Mouse (Mus musculus): ENCODE data around the gene Ppp2r5c. TPM values are rescaled to one million over a fixed set of nuclear protein-coding genes. Genes with fewer than 3 reads are reported as not detected.

Gene Ppp2r5c
- total RNA-seq, 2 experiments from 2014 or later = 41.1 to 61.2 TPM

GRCm38 (mm10) chr12:110504793-110505192, 57.9 kb downstream of the Ppp2r5c start:
- no peak for ATAC-seq (replicated peaks; ENCODE audit: low FRiP score, poor library complexity, severe bottlenecking)

DNA sequence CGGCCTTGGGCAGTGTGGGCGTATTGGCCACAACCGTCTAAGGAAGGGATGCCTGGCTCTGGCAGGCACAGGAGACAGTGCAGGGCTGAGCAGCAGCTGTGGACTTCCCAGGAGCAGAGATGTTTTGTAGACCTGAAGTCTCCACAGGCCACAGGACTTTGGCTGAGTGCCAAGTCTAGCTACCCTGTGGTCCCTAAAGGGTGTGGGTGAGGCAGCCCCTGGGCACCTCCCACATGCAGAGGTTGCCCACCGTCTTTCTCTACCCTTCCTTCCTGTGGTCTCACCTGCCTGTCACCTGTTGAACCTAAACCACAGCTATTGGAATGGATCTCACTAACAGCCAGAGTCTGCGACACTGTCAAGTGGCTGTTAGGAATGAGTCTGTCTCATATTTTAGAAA, 59.1 kb downstream of the Ppp2r5c start:
- ATAC-seq (replicated peaks; ENCODE audit: low FRiP score, poor library complexity, severe bottlenecking) = no peak

DNA sequence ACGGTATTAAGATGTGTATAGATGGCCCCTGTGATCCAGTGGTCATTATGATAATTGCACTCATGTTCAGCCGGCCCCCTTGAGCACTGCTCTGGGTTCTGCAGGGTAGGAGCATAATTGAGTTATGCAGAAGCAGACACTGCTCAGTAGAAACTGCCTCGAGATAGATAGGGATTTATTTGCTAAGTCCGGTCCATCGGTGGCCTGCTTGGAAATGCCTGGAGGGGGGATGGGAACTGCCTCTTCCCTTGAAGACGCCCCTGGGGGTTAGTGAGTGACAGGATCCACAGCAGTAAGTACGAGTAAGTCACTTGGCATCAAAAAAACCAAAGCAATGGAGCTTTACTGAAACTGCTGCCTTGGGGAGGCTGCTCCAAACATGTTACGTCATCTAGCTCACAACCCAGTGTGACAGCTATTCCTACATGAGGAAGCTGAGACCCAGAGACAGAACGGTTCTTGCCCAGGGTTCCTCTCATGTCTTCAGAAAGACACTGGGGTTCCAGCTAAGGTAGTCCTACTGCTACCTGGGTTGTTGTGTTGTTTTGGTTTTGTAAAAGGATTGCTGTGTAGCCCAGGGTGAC, 60.9 kb downstream of the Ppp2r5c start:
- ATAC-seq (replicated peaks; ENCODE audit: low FRiP score, poor library complexity, severe bottlenecking) = no peak

GRCm38 (mm10) chr12:110508680-110509079, 61.8 kb downstream of the Ppp2r5c start:
- ATAC-seq (replicated peaks; ENCODE audit: low FRiP score, poor library complexity, severe bottlenecking) = no peak

- no peak for ATAC-seq (replicated peaks; ENCODE audit: low FRiP score, poor library complexity, severe bottlenecking)
Observed at GRCm38 (mm10) chr12:110510171-110510871, 63.4 kb downstream of the Ppp2r5c start.

DNA sequence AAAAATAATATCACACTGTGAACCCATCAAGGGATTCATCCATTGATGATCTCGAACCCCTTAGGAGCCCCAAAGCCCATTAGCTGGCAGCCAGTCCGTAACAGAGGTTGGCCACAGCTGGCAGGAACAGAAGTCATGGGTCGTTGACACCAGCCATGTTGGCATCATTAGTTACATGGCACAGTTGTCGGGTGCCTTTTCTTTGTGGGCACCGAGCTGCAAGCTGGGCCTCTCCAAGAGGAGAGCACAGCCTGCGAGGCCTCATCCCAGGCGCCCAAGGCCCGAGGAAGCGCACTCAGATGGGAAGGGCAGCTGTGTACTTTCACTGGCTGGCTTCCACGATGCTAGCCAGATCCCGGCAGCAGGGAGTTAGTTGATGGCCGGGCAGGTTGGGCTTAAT, 64.3 kb downstream of the Ppp2r5c start:
- ATAC-seq (replicated peaks; ENCODE audit: low FRiP score, poor library complexity, severe bottlenecking) = no peak

GRCm38 (mm10) chr12:110511856-110512433, 65.0 kb downstream of the Ppp2r5c start:
- no peak for ATAC-seq (replicated peaks; ENCODE audit: low FRiP score, poor library complexity, severe bottlenecking)

GRCm38 (mm10) chr12:110512884-110513283, 66.0 kb downstream of the Ppp2r5c start:
- no peak for ATAC-seq (replicated peaks; ENCODE audit: low FRiP score, poor library complexity, severe bottlenecking)

DNA sequence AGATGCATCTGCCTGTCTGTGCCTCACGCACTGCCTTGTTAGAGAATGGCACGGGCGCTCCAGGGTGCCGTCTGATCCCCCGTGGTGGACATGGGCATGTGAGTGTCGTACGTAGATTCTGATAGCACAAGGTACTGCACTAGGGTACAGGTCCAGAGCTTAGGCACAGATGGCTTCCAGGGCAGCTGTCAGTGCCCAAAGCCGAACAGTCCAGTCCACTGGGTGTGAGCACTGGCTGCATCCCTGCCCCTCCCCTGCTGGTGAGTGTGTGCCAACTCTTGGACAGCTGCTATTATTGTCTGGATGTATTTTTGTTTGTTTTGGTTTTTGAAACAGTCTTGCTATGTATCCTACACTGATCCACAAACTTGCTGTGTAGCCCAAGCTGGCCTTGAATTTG, 68.8 kb downstream of the Ppp2r5c start:
- ATAC-seq (replicated peaks; ENCODE audit: low FRiP score, poor library complexity, severe bottlenecking) = no peak

GRCm38 (mm10) chr12:110520236-110520987, 73.5 kb downstream of the Ppp2r5c start:
- ATAC-seq (replicated peaks; ENCODE audit: low FRiP score, poor library complexity, severe bottlenecking) = no peak

GRCm38 (mm10) chr12:110523526-110523925, 76.6 kb downstream of the Ppp2r5c start:
- ATAC-seq (replicated peaks; ENCODE audit: low FRiP score, poor library complexity, severe bottlenecking) = no peak

- ATAC-seq (replicated peaks; ENCODE audit: low FRiP score, poor library complexity, severe bottlenecking) = no peak
Observed at GRCm38 (mm10) chr12:110532711-110533110, 85.8 kb downstream of the Ppp2r5c start.

DNA sequence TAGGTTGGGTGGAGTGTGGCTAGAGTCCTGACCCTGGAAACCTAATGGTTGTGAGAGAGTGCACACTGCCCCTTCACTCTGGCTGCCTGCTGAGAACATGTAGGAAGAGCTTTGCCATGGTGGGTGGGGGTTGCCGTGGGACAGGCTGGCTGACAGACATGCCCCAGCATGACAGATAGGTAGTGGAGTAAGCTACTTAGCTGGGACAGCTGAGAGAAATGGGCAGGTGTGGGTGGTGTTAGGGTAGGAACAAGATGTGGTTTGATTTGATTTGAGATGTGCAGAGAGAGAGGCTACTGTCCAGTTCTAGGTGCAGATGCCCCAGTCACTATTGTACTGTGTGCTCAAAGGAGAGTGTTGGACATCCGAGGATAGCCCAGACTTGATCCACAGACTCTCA, 86.2 kb downstream of the Ppp2r5c start:
- ATAC-seq (replicated peaks; ENCODE audit: low FRiP score, poor library complexity, severe bottlenecking) = no peak

- no peak for ATAC-seq (replicated peaks; ENCODE audit: low FRiP score, poor library complexity, severe bottlenecking)
Observed at GRCm38 (mm10) chr12:110533832-110534231, 86.9 kb downstream of the Ppp2r5c start.

- ATAC-seq (replicated peaks; ENCODE audit: low FRiP score, poor library complexity, severe bottlenecking) = no peak
Observed at GRCm38 (mm10) chr12:110535361-110535760, 88.4 kb downstream of the Ppp2r5c start.

DNA sequence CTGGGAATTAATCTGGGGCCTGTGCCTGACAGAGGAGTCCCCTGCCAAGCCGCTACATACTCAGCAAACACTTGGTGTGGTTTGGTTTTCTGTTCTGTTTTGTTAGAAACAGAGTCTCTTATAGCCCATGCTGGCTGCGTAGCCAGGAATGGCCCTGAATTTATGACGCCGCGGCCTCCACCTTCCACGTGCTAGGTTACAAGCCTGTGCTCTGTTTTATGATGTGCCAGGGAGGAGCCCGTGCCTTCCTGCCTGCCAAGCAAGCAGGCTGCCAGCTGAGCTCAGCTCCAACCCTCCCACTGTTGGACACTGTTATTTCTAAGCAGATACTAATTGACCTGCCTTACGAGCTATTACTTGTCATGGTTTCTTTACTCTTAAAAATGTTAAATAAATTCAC, 90.8 kb downstream of the Ppp2r5c start:
- ATAC-seq (replicated peaks; ENCODE audit: low FRiP score, poor library complexity, severe bottlenecking) = no peak

DNA sequence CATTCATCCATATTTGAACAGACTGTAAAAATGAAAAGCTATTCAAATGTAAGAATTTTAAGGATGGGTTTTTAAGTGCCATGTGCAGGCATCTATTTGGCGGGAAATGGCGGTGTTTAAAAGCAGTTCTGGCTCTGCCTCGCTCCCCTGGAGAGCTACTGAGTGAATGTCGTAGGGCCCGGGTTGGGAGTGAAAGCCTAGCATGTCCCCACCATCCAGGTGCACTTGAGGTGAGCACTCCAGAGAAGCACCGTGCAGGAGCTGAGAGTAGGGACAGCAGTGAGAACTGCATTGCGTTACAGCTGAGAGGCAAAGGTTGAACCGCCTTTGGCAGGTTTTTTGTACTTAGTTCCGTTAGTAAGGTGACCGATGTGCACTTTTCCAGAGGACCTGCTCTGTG, 92.4 kb downstream of the Ppp2r5c start:
- ATAC-seq (replicated peaks; ENCODE audit: low FRiP score, poor library complexity, severe bottlenecking) = no peak

DNA sequence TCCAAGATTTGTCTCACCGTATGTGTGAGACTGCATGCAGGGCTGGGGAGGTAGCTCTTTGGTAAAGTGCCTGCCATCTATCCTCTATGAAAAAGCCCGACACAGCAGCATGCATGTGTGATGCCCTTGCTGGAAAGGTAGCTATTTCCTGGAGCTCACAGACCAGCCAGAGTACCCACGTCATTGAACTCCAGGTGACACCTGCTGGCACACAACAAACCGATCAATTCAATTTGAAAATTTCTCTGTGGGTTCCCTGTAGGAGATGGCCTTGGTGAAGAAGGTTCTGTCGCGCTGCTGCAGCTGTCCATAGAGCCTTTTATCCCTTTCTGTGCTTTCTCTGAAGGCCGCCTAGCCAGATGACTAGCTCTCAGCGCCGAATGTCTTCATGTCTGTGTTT, 92.9 kb downstream of the Ppp2r5c start:
- ATAC-seq (replicated peaks; ENCODE audit: low FRiP score, poor library complexity, severe bottlenecking) = no peak

GRCm38 (mm10) chr12:110540273-110540672, 93.4 kb downstream of the Ppp2r5c start:
- ATAC-seq (replicated peaks; ENCODE audit: low FRiP score, poor library complexity, severe bottlenecking) = no peak

DNA sequence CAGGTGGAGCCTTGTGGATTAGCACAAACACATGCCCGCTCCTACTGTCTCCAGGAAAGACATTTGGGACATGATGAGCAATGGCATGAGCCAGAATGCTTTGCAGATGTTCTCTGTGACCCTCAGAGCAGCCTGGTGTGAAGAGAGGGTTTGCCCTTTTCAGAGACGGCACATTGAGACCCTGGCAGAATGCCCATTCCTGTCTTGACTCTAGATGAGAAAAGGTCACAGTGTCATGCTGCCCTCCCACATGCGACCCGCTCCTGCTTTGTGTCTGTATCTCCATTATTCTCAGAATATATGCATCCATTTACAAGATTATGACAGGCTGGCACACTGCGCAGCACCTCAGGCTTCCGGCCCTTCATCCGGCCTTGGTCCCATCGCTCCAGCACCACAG, 94.1 kb downstream of the Ppp2r5c start:
- no peak for ATAC-seq (replicated peaks; ENCODE audit: low FRiP score, poor library complexity, severe bottlenecking)

GRCm38 (mm10) chr12:110541528-110541927, 94.6 kb downstream of the Ppp2r5c start:
- no peak for ATAC-seq (replicated peaks; ENCODE audit: low FRiP score, poor library complexity, severe bottlenecking)
